Mouse (Mus musculus): ENCODE data around the gene Ccdc97. TPM values are rescaled to one million over a fixed set of nuclear protein-coding genes. Genes with fewer than 3 reads are reported as not detected.

Gene Ccdc97
- polyA plus RNA-seq, 1 experiment from 2014 or later, result 24.9 TPM

GRCm38 (mm10) chr7:25680514-25681258, 38.2 kb downstream of the Ccdc97 start, which contains the start of gene B9d2:
TSS of gene B9d2 (plus strand) at chr7:25680780.
- H3K27me3 ChIP-seq (ENCODE audit: control insufficient read depth, insufficient read depth, low read depth, low read length), result no peaks in the 10 kb centered on the region
- H3K4me3 ChIP-seq (ENCODE audit: low read length), result peak within 1 kb of the TSS; percentile 69
- under 1% methylated on average over 46 of the region's 46 CpGs for WGBS
- H3K4me1 ChIP-seq (replicated peaks; ENCODE audit: control insufficient read depth, insufficient read depth, low read length), result peaks cover 20% of the 10 kb centered on the region
- peak within 1 kb of the TSS; percentile 69 for H3K9ac ChIP-seq (ENCODE audit: low read length)
- H3K27ac ChIP-seq (ENCODE audit: low read length), result peak within 1 kb of the TSS; percentile 91
- H3K9me3 ChIP-seq (ENCODE audit: control insufficient read depth, low read length), result no peaks in the 10 kb centered on the region
- ATAC-seq (ENCODE audit: low read depth), result peak; percentile 96
- peak within 1 kb of the TSS; percentile 57 for H3K4me2 ChIP-seq (ENCODE audit: low read depth, low read length)
- no peaks in the 10 kb centered on the region for H3K36me3 ChIP-seq (ENCODE audit: control insufficient read depth, insufficient read depth, low read length)

DNA sequence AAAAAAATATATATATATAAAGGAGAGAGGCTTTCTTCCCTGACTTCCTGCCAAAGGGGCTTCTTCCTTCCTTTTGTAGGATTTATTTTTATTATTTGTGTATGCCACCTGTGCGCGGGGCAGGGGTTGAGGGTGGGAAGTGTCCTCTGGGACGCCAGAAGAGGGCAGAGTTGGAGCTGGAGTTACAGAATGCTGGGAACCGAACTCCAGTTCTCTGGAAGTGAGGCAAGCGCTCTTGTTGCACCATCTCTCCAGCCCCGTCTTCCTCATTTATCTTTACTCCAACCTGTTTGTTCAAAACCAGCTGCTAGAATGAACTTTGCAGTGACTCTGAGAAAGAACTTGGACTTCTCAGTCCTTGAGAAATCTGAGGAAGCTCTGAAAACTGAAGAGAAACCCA, 38.9 kb downstream of the Ccdc97 start:
- no peak for ATAC-seq (ENCODE audit: low read depth)
- Histone ChIP-seq H3K4me2 (ENCODE audit: low read depth, low read length) (peak overlapping the region; percentile 57), H3K9me3 (ENCODE audit: control insufficient read depth, low read length) (no peaks in the 10 kb centered on the region), H3K36me3 (ENCODE audit: control insufficient read depth, insufficient read depth, low read length) (no peaks in the 10 kb centered on the region), H3K27me3 (ENCODE audit: control insufficient read depth, insufficient read depth, low read depth, low read length) (peaks cover 4% of the 10 kb centered on the region), H3K9ac (ENCODE audit: low read length) (peak overlapping the region; percentile 23), H3K4me1 (replicated peaks; ENCODE audit: control insufficient read depth, insufficient read depth, low read length) (peaks cover 21% of the 10 kb centered on the region), H3K4me3 (ENCODE audit: low read length) (peak overlapping the region; percentile 69), H3K27ac (ENCODE audit: low read length) (peak overlapping the region; percentile 55; the same call in 1 of the 2 replicates)
- 3% methylated on average over 6 of the region's 6 CpGs for WGBS

- peak overlapping the region; percentile 36 for H3K27ac ChIP-seq (ENCODE audit: low read length)
- no peak overlapping the region for H3K4me3 ChIP-seq (ENCODE audit: low read length)
- peaks cover 22% of the 10 kb centered on the region for H3K4me1 ChIP-seq (replicated peaks; ENCODE audit: control insufficient read depth, insufficient read depth, low read length)
- ATAC-seq (ENCODE audit: low read depth), result no peak
- no peaks in the 10 kb centered on the region for H3K9me3 ChIP-seq (ENCODE audit: control insufficient read depth, low read length)
- peaks cover 21% of the 10 kb centered on the region for H3K27me3 ChIP-seq (ENCODE audit: control insufficient read depth, insufficient read depth, low read depth, low read length)
- no peaks in the 10 kb centered on the region for H3K36me3 ChIP-seq (ENCODE audit: control insufficient read depth, insufficient read depth, low read length)
- H3K4me2 ChIP-seq (ENCODE audit: low read depth, low read length), result no peak overlapping the region
- 88% methylated on average over 7 of the region's 7 CpGs for WGBS
- H3K9ac ChIP-seq (ENCODE audit: low read length), result no peak overlapping the region
These were observed 41.9 kb downstream of the Ccdc97 start for GRCm38 (mm10) chr7:25677013-25677412.

- H3K9ac ChIP-seq (ENCODE audit: low read length), result no peak overlapping the region
- H3K9me3 ChIP-seq (ENCODE audit: control insufficient read depth, low read length), result no peaks in the 10 kb centered on the region
- H3K4me1 ChIP-seq (replicated peaks; ENCODE audit: control insufficient read depth, insufficient read depth, low read length), result peaks cover 23% of the 10 kb centered on the region
- peak overlapping the region; percentile 36 for H3K27ac ChIP-seq (ENCODE audit: low read length)
- peaks cover 21% of the 10 kb centered on the region for H3K27me3 ChIP-seq (ENCODE audit: control insufficient read depth, insufficient read depth, low read depth, low read length)
- ATAC-seq (ENCODE audit: low read depth), result peak; percentile 41
- 25% methylated on average over 15 of the region's 15 CpGs for WGBS
- H3K4me3 ChIP-seq (ENCODE audit: low read length), result no peak overlapping the region
- H3K36me3 ChIP-seq (ENCODE audit: control insufficient read depth, insufficient read depth, low read length), result no peaks in the 10 kb centered on the region
- H3K4me2 ChIP-seq (ENCODE audit: low read depth, low read length), result 0 out of 2 replicates have a peak overlapping the region, but pooled peaks have one; percentile 0
These were observed 42.7 kb downstream of the Ccdc97 start for GRCm38 (mm10) chr7:25676085-25676781.

DNA sequence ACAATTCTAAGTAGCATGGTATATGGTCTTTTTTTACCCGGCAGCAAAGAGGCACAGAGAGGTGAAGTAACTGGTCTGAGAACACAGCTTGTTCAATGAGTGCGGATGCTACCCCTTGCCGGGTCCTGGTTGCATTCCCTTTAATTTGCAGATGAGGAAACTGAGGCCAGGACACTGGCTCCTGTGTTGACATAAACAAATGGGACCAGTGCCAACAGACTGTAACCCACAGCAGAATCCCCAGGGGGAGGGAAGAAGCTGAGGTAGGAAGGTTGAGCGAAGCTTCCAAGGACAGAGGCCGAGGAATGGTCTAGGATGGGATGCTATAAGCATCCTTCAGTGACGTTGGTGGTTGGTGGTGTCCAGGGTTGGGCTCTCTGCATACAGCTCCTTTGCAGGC, 43.5 kb downstream of the Ccdc97 start:
- no peak for ATAC-seq (ENCODE audit: low read depth)
- WGBS, result 48% methylated on average over 6 of the region's 6 CpGs
- H3K4me3 ChIP-seq (ENCODE audit: low read length), result no peak overlapping the region

GRCm38 (mm10) chr7:25674719-25675300, 44.1 kb downstream of the Ccdc97 start, which contains the start of gene Tmem91:
TSS of gene Tmem91 (minus strand) at chr7:25675166.
- H3K4me1 ChIP-seq (replicated peaks; ENCODE audit: control insufficient read depth, insufficient read depth, low read length), result peaks cover 20% of the 10 kb centered on the region
- peak within 1 kb of the TSS; percentile 39 for H3K4me3 ChIP-seq (ENCODE audit: low read length)
- no peak within 1 kb of the TSS for H3K27ac ChIP-seq (ENCODE audit: low read length)
- H3K27me3 ChIP-seq (ENCODE audit: control insufficient read depth, insufficient read depth, low read depth, low read length), result peaks cover 21% of the 10 kb centered on the region
- no peaks in the 10 kb centered on the region for H3K9me3 ChIP-seq (ENCODE audit: control insufficient read depth, low read length)
- no peaks in the 10 kb centered on the region for H3K36me3 ChIP-seq (ENCODE audit: control insufficient read depth, insufficient read depth, low read length)
- 2% methylated on average over 29 of the region's 29 CpGs for WGBS
- peak within 1 kb of the TSS; percentile 48 for H3K9ac ChIP-seq (ENCODE audit: low read length)
- H3K4me2 ChIP-seq (ENCODE audit: low read depth, low read length), result peak within 1 kb of the TSS; percentile 60
- ATAC-seq (ENCODE audit: low read depth), result no peak; the same call in 1 of the 2 replicates

More for the DNA sequence above, 43.5 kb downstream of the Ccdc97 start:
- peaks cover 25% of the 10 kb centered on the region for H3K4me1 ChIP-seq (replicated peaks; ENCODE audit: control insufficient read depth, insufficient read depth, low read length)
- H3K9me3 ChIP-seq (ENCODE audit: control insufficient read depth, low read length), result no peaks in the 10 kb centered on the region
- H3K36me3 ChIP-seq (ENCODE audit: control insufficient read depth, insufficient read depth, low read length), result no peaks in the 10 kb centered on the region
- no peak overlapping the region for H3K27ac ChIP-seq (ENCODE audit: low read length)
- H3K9ac ChIP-seq (ENCODE audit: low read length), result no peak overlapping the region
- no peak overlapping the region for H3K4me2 ChIP-seq (ENCODE audit: low read depth, low read length)
- peaks cover 21% of the 10 kb centered on the region for H3K27me3 ChIP-seq (ENCODE audit: control insufficient read depth, insufficient read depth, low read depth, low read length)

DNA sequence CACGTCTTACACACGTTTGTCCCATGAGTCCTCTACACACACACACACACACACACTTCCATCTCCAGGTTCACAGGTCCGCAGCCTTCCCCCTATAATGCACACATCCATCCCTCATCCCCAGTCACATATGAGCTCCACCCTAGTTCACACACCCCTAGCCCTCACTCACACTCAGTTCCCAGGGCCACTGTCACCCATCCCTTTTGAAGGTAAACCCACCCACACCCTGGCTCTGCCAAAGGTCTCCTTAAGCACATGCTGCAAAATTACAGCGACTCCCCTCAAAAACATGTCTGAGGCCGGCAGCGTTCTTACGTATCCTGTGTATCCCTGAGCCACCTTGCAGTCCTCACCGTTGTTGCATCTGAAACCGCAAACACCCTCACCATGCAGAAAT, 44.6 kb downstream of the Ccdc97 start:
- Histone ChIP-seq H3K4me2 (ENCODE audit: low read depth, low read length) (peak overlapping the region; percentile 60), H3K9me3 (ENCODE audit: control insufficient read depth, low read length) (no peaks in the 10 kb centered on the region), H3K9ac (ENCODE audit: low read length) (no peak overlapping the region; the same call in 1 of the 2 replicates), H3K4me1 (replicated peaks; ENCODE audit: control insufficient read depth, insufficient read depth, low read length) (peaks cover 19% of the 10 kb centered on the region), H3K36me3 (ENCODE audit: control insufficient read depth, insufficient read depth, low read length) (no peaks in the 10 kb centered on the region), H3K27ac (ENCODE audit: low read length) (no peak overlapping the region), H3K27me3 (ENCODE audit: control insufficient read depth, insufficient read depth, low read depth, low read length) (peaks cover 21% of the 10 kb centered on the region), H3K4me3 (ENCODE audit: low read length) (peak overlapping the region; percentile 39)
- ATAC-seq (ENCODE audit: low read depth), result no peak
- WGBS, result 23% methylated on average over 9 of the region's 9 CpGs

DNA sequence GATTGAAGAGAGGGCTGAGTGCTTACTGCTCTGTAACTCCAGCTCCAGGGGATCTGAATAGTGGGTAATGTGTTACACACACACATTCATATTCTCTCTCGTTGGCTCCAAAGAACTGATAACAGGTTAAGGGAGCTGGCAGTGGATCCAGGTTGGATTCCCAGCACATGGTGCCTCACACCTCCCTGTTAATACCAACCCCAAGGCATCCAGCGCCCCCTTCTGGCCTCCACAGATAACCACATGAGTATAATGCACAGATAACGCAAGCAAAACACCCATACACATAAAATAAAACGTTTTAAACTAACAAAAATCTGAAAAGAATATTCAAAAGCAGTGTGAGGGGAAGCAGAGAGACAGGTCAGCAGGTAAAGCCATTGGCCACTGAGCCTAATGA, 46.4 kb downstream of the Ccdc97 start:
- Histone ChIP-seq H3K27ac (ENCODE audit: low read length) (no peak overlapping the region), H3K9me3 (ENCODE audit: control insufficient read depth, low read length) (no peaks in the 10 kb centered on the region), H3K4me2 (ENCODE audit: low read depth, low read length) (no peak overlapping the region), H3K27me3 (ENCODE audit: control insufficient read depth, insufficient read depth, low read depth, low read length) (peaks cover 21% of the 10 kb centered on the region), H3K4me3 (ENCODE audit: low read length) (no peak overlapping the region), H3K36me3 (ENCODE audit: control insufficient read depth, insufficient read depth, low read length) (0 out of 2 replicates have a peak, but pooled peaks cover 3% of the 10 kb centered on the region), H3K9ac (ENCODE audit: low read length) (no peak overlapping the region), H3K4me1 (replicated peaks; ENCODE audit: control insufficient read depth, insufficient read depth, low read length) (peaks cover 19% of the 10 kb centered on the region)
- ATAC-seq (ENCODE audit: low read depth), result no peak
- 48% methylated on average over 4 of the region's 4 CpGs for WGBS

DNA sequence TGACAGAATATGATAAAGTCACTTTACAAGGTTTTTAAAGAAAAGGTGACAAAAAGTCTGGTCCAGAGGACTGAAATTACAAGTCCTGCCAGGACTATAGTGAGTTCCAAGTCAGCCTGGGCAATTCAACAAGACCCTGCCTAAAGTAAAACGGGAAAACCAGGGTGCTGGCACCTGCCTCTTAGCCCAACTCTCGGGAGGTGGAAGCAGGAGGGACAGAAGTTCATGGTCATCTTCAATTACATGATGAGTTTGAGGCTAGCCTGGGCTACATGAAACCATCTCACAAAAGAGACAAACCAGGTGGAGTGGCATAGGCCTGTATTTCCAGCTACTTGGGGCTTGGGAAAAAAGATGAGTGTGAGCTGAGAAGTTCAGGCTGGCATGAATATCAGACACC, 47.2 kb downstream of the Ccdc97 start:
- H3K36me3 ChIP-seq (ENCODE audit: control insufficient read depth, insufficient read depth, low read length), result 0 out of 2 replicates have a peak, but pooled peaks cover 3% of the 10 kb centered on the region
- no peak overlapping the region for H3K4me3 ChIP-seq (ENCODE audit: low read length)
- H3K4me1 ChIP-seq (replicated peaks; ENCODE audit: control insufficient read depth, insufficient read depth, low read length), result peaks cover 16% of the 10 kb centered on the region
- no peaks in the 10 kb centered on the region for H3K9me3 ChIP-seq (ENCODE audit: control insufficient read depth, low read length)
- H3K27ac ChIP-seq (ENCODE audit: low read length), result no peak overlapping the region
- no peak overlapping the region for H3K9ac ChIP-seq (ENCODE audit: low read length)
- 38% methylated on average over 2 of the region's 2 CpGs for WGBS
- peaks cover 21% of the 10 kb centered on the region for H3K27me3 ChIP-seq (ENCODE audit: control insufficient read depth, insufficient read depth, low read depth, low read length)
- H3K4me2 ChIP-seq (ENCODE audit: low read depth, low read length), result no peak overlapping the region
- ATAC-seq (ENCODE audit: low read depth), result no peak
